Mouse (Mus musculus) ES-Bruce4 (cell line): ENCODE data around the gene Pagr1b. TPM values are rescaled to one million over a fixed set of nuclear protein-coding genes. Genes with fewer than 3 reads are reported as not detected.

Experiments
- H3K27ac ChIP-seq: 2 replicates; pipeline ENCODE4 v1.5.1; 2012; ENCODE audit warnings: low read length, inconsistent platforms; ENCODE audit not compliant: insufficient read depth
- H3K27me3 ChIP-seq: 2 replicates; pipeline ENCODE4 v1.6.1; 2012; ENCODE audit warnings: mild to moderate bottlenecking, low read length, inconsistent platforms; ENCODE audit not compliant: control insufficient read depth, poor library complexity, insufficient read depth, severe bottlenecking
- H3K36me3 ChIP-seq: 2 replicates; pipeline ENCODE4 v1.6.1; 2012; ENCODE audit warnings: inconsistent platforms, mild to moderate bottlenecking, low read length, moderate library complexity; ENCODE audit not compliant: control insufficient read depth, poor library complexity, insufficient read depth, severe bottlenecking
- H3K4me1 ChIP-seq: one replicate; pipeline ENCODE4 v1.8.1; 2011; ENCODE audit warnings: low read length; ENCODE audit not compliant: control insufficient read depth, insufficient read depth
- H3K4me3 ChIP-seq: 2 replicates; pipeline ENCODE4 v1.5.1; 2011; ENCODE audit warnings: low read depth, mild to moderate bottlenecking, low read length
- H3K9ac ChIP-seq: 2 replicates; pipeline ENCODE4 v1.6.1; 2012; ENCODE audit warnings: low read depth, mild to moderate bottlenecking, inconsistent platforms; ENCODE audit not compliant: poor library complexity, severe bottlenecking
- H3K9me3 ChIP-seq: replicated peaks from 2 replicates; pipeline ENCODE4 v1.6.1; 2012; ENCODE audit warnings: mild to moderate bottlenecking, low read length, inconsistent platforms; ENCODE audit not compliant: control insufficient read depth, poor library complexity, insufficient read depth, severe bottlenecking
- CTCF ChIP-seq: IDR thresholded peaks from one replicate; pipeline ENCODE4 v1.8.1; 2011; ENCODE audit warnings: low read depth, low read length
- EP300 ChIP-seq: IDR thresholded peaks from 2 replicates; pipeline ENCODE4 v1.6.1; 2011; ENCODE audit warnings: low read depth, low read length; ENCODE audit not compliant: insufficient read depth
- POLR2A ChIP-seq: IDR thresholded peaks from one replicate; pipeline ENCODE4 v1.8.1; 2011; ENCODE audit warnings: low read length; ENCODE audit not compliant: insufficient read depth
- polyA plus RNA-seq: library from polyadenylated mRNA; stranded (reverse); fragments of >200 nt; gene quantifications from 2 replicates; pipeline ENCODE4 v1.2.4, GENCODE M21; 2011; ENCODE audit warnings: low read depth; ENCODE audit not compliant: missing spikeins, insufficient read depth, insufficient read length

The Pagr1b gene
- polyA plus RNA-seq, 1 experiment, result 26.6 TPM

GRCm38 (mm10) chr7:127013385-127013784, 2.9 kb downstream of the Pagr1b start:
- no peak overlapping the region for H3K4me3 ChIP-seq
- H3K27me3 ChIP-seq, result no peaks in the 10 kb centered on the region

GRCm38 (mm10) chr7:127012845-127013244, 3.4 kb downstream of the Pagr1b start:
- peaks cover 9% of the 10 kb centered on the region for H3K36me3 ChIP-seq
- no peaks in the 10 kb centered on the region for H3K27me3 ChIP-seq
- H3K27ac ChIP-seq, result no peak overlapping the region
- peaks cover 5% of the 10 kb centered on the region for H3K4me1 ChIP-seq
- no peak overlapping the region for H3K4me3 ChIP-seq
- no peak overlapping the region for H3K9ac ChIP-seq
- H3K9me3 ChIP-seq, result no peaks in the 10 kb centered on the region
- TF ChIP-seq CTCF (no peak), POLR2A (no peak), EP300 (no peak)

More at GRCm38 (mm10) chr7:127013385-127013784, 2.9 kb downstream of the Pagr1b start:
- no peak overlapping the region for H3K9ac ChIP-seq
- no peaks in the 10 kb centered on the region for H3K9me3 ChIP-seq
- H3K36me3 ChIP-seq, result peaks cover 9% of the 10 kb centered on the region
- TF ChIP-seq POLR2A, result no peak
- TF ChIP-seq CTCF, result no peak
- no peak for TF ChIP-seq EP300
- H3K4me1 ChIP-seq, result peaks cover 5% of the 10 kb centered on the region
- no peak overlapping the region for H3K27ac ChIP-seq

- H3K36me3 ChIP-seq, result peaks cover 9% of the 10 kb centered on the region
- H3K4me3 ChIP-seq, result no peak overlapping the region
- no peak overlapping the region for H3K9ac ChIP-seq
- TF ChIP-seq EP300, result no peak
- TF ChIP-seq CTCF, result no peak
- no peak for TF ChIP-seq POLR2A
- H3K4me1 ChIP-seq, result peaks cover 7% of the 10 kb centered on the region
- no peaks in the 10 kb centered on the region for H3K27me3 ChIP-seq
- H3K9me3 ChIP-seq, result no peaks in the 10 kb centered on the region
- 0 out of 2 replicates have a peak overlapping the region, but pooled peaks have one; percentile 7 for H3K27ac ChIP-seq
Observed at GRCm38 (mm10) chr7:127012374-127012773, 3.9 kb downstream of the Pagr1b start.

DNA sequence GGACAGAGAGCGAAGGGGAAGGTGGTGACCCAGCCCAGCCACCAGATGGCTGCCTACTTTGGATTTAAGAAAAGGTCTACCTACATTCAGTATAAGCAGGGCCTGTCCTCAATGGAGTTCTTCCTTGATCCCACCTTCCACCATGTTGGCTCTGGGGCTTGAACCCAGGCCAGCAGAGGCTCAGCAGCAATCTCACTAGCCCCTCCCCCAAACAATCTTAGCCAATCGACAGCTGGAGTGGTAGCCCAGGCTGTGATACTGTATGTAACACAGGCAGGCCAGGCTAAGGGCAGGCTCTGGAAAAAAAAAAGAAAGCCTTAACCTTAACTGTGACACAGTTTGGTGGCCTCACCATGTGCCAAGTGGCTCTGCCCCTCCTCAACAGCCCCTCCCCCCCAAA, 4.6 kb downstream of the Pagr1b start:
- no peaks in the 10 kb centered on the region for H3K9me3 ChIP-seq
- peaks cover 7% of the 10 kb centered on the region for H3K4me1 ChIP-seq
- no peaks in the 10 kb centered on the region for H3K27me3 ChIP-seq
- no peak for TF ChIP-seq EP300
- no peak for TF ChIP-seq POLR2A
- no peak for TF ChIP-seq CTCF
- H3K36me3 ChIP-seq, result peaks cover 9% of the 10 kb centered on the region
- peak overlapping the region; percentile 22; the same call in 1 of the 2 replicates for H3K9ac ChIP-seq
- 0 out of 2 replicates have a peak overlapping the region, but pooled peaks have one; percentile 20 for H3K27ac ChIP-seq
- peak overlapping the region; percentile 21; the same call in 1 of the 2 replicates for H3K4me3 ChIP-seq

- Histone ChIP-seq H3K4me3 (no peak overlapping the region), H3K27me3 (no peaks in the 10 kb centered on the region), H3K36me3 (peaks cover 9% of the 10 kb centered on the region), H3K27ac (peak overlapping the region; percentile 20; the same call in 1 of the 2 replicates), H3K9ac (0 out of 2 replicates have a peak overlapping the region, but pooled peaks have one; percentile 22), H3K9me3 (no peaks in the 10 kb centered on the region), H3K4me1 (peaks cover 7% of the 10 kb centered on the region)
- TF ChIP-seq EP300, result no peak
- TF ChIP-seq CTCF, result no peak
- TF ChIP-seq POLR2A, result no peak
Observed at GRCm38 (mm10) chr7:127011051-127011450, 5.2 kb downstream of the Pagr1b start.

DNA sequence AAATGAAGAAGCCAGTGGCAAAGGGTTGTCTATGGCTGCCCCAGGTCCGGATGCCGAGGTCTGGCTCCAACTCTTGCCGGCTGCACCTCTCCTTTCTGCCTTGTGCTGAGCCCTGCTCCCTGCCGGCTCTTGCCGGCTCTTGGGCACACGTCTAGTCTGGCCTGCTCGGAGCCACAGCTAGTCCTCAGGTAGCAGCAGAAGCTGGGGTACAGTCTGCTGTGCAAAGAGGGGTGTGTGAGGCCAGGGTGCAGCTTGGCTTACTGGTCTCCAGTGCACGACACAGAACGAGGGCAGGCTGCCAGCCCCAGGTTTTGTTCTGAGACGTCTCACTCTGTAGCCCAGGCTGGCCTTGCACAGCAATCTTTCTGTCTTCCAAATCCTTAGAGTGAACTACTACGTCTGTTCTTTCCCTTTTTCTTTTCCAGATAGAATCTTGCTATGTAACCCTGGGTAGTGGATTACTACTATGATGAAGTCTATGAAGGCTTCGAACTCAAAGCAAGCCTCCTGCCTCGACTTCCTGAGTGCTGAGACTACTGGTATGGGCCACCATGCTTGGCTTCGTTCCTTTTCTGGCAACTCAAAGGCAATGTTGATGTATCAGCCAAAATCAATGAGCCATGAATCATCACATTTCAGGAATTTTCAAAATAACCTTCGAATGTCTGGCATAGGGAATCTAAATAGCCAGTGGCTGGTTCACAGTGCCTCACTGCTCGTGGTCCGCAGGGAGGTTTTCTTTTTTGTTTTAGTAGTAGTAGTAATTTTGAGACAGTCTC, 6.8 kb downstream of the Pagr1b start:
- Histone ChIP-seq H3K9ac (no peak overlapping the region), H3K4me3 (no peak overlapping the region), H3K36me3 (no peaks in the 10 kb centered on the region), H3K27me3 (no peaks in the 10 kb centered on the region), H3K4me1 (peaks cover 7% of the 10 kb centered on the region), H3K27ac (peak overlapping the region; percentile 79), H3K9me3 (no peaks in the 10 kb centered on the region)
- TF ChIP-seq POLR2A (no peak), CTCF (no peak), EP300 (no peak)
